Mouse (Mus musculus) forebrain, embryonic 15.5 days (tissue): ENCODE data around the gene Dlk2. TPM values are rescaled to one million over a fixed set of nuclear protein-coding genes. Genes with fewer than 3 reads are reported as not detected.

Experiments
- ATAC-seq: fragments of 200-750 bp; cut with Nextera tagmentation; replicated peaks from 2 replicates; pipeline ENCODE4 v1.8.0; 2017; ENCODE audit warnings: mild to moderate bottlenecking, moderate TSS enrichment, moderate library complexity
- H3K27ac ChIP-seq: fragments of 300-500 bp; sonication (generic); replicated peaks from 2 replicates; pipeline ENCODE4 v1.5.1; 2015; ENCODE audit warnings: mild to moderate bottlenecking, inconsistent platforms
- H3K27me3 ChIP-seq: fragments of 300-500 bp; sonication (generic); 2 replicates; pipeline ENCODE4 v1.6.1; 2015; ENCODE audit warnings: inconsistent platforms
- H3K36me3 ChIP-seq: fragments of 300-500 bp; sonication (generic); 2 replicates; pipeline ENCODE4 v1.6.1; 2015; ENCODE audit warnings: mild to moderate bottlenecking, inconsistent platforms
- H3K4me1 ChIP-seq: fragments of 300-500 bp; sonication (generic); 2 replicates; pipeline ENCODE4 v1.6.1; 2015; ENCODE audit warnings: inconsistent platforms
- H3K4me2 ChIP-seq: fragments of 300-500 bp; sonication (generic); replicated peaks from 2 replicates; pipeline ENCODE4 v1.6.1; 2015; ENCODE audit warnings: mild to moderate bottlenecking, inconsistent platforms
- H3K4me3 ChIP-seq: fragments of 300-500 bp; sonication (generic); 2 replicates; pipeline ENCODE4 v1.5.1; 2015; ENCODE audit warnings: mild to moderate bottlenecking, inconsistent platforms
- H3K9ac ChIP-seq: fragments of 300-500 bp; sonication (generic); replicated peaks from 2 replicates; pipeline ENCODE4 v1.6.1; 2015; ENCODE audit warnings: mild to moderate bottlenecking, inconsistent platforms
- H3K9me3 ChIP-seq: fragments of 300-500 bp; sonication (generic); 2 replicates; pipeline ENCODE4 v1.6.1; 2016; ENCODE audit warnings: inconsistent platforms
- WGBS: fragments of 180-500 bp; shearing (Covaris S2); methylation state at CpG from one replicate; pipeline ENCODE4 v1.1.7; 2015; ENCODE audit warnings: mixed read lengths; 5-methylcytosine and 5-hydroxymethylcytosine counted together
- polyA plus RNA-seq: library from polyadenylated mRNA; unstranded; fragments of >200 nt; fragmentation: Nextera tagmentation; extraction: Ambion mirVana; gene quantifications from 2 replicates; pipeline ENCODE4 v1.2.1, GENCODE M21; 2015

Gene Dlk2
- polyA plus RNA-seq, 1 experiment from 2014 or later = 9.2 TPM

- Histone ChIP-seq H3K9me3 (no peaks in the 10 kb centered on the region), H3K36me3 (peaks cover 20% of the 10 kb centered on the region), H3K4me1 (no peaks in the 10 kb centered on the region), H3K4me2 (no peak overlapping the region), H3K27ac (no peak overlapping the region), H3K9ac (no peak overlapping the region), H3K4me3 (no peak overlapping the region), H3K27me3 (no peaks in the 10 kb centered on the region)
- WGBS = 90% methylated on average over 10 of the region's 10 CpGs
- no peak for ATAC-seq
These were observed 21.7 kb upstream of the Dlk2 start for GRCm38 (mm10) chr17:46275506-46275905.

GRCm38 (mm10) chr17:46277586-46277985 lies 19.6 kb upstream of the Dlk2 start:
- H3K9me3 ChIP-seq = no peaks in the 10 kb centered on the region
- H3K27me3 ChIP-seq = no peaks in the 10 kb centered on the region
- H3K4me1 ChIP-seq = peaks cover 19% of the 10 kb centered on the region
- WGBS = 86% methylated on average over 4 of the region's 4 CpGs
- no peak overlapping the region for H3K4me3 ChIP-seq
- no peak overlapping the region for H3K9ac ChIP-seq
- ATAC-seq = no peak
- no peak overlapping the region for H3K27ac ChIP-seq
- peaks cover 16% of the 10 kb centered on the region for H3K36me3 ChIP-seq
- H3K4me2 ChIP-seq = no peak overlapping the region

GRCm38 (mm10) chr17:46278011-46278765 lies 19.0 kb upstream of the Dlk2 start:
- WGBS = 92% methylated on average over 12 of the region's 12 CpGs
- Histone ChIP-seq H3K9me3 (no peaks in the 10 kb centered on the region), H3K4me3 (no peak overlapping the region), H3K4me2 (no peak overlapping the region), H3K27me3 (no peaks in the 10 kb centered on the region), H3K4me1 (peaks cover 22% of the 10 kb centered on the region), H3K36me3 (peaks cover 16% of the 10 kb centered on the region), H3K9ac (no peak overlapping the region), H3K27ac (no peak overlapping the region)
- ATAC-seq = no peak

- Histone ChIP-seq H3K27ac (peak within 1 kb of the TSS; percentile 75), H3K9me3 (no peaks in the 10 kb centered on the region), H3K36me3 (peaks cover 15% of the 10 kb centered on the region), H3K4me3 (peak within 1 kb of the TSS; percentile 67), H3K9ac (peak within 1 kb of the TSS; percentile 66), H3K4me2 (peak within 1 kb of the TSS; percentile 98), H3K4me1 (peaks cover 24% of the 10 kb centered on the region), H3K27me3 (no peaks in the 10 kb centered on the region)
- under 1% methylated on average over 37 of the region's 37 CpGs for WGBS
- ATAC-seq = peak; percentile 99
These were observed 14.6 kb upstream of the Dlk2 start, which contains the start of gene Tjap1 for GRCm38 (mm10) chr17:46282483-46283123. TSS of gene Tjap1 (minus strand) at chr17:46283026.

GRCm38 (mm10) chr17:46283140-46283539 lies 14.1 kb upstream of the Dlk2 start:
- peak overlapping the region; percentile 66 for H3K9ac ChIP-seq
- H3K4me1 ChIP-seq = peaks cover 24% of the 10 kb centered on the region
- peaks cover 12% of the 10 kb centered on the region; the same call in 1 of the 2 replicates for H3K36me3 ChIP-seq
- H3K27ac ChIP-seq = peak overlapping the region; percentile 75
- peak; percentile 75 for ATAC-seq
- H3K9me3 ChIP-seq = no peaks in the 10 kb centered on the region
- H3K4me3 ChIP-seq = peak overlapping the region; percentile 67
- no peaks in the 10 kb centered on the region for H3K27me3 ChIP-seq
- WGBS = 23% methylated on average over 9 of the region's 9 CpGs
- peak overlapping the region; percentile 98 for H3K4me2 ChIP-seq

- Histone ChIP-seq H3K4me1 (peaks cover 24% of the 10 kb centered on the region), H3K36me3 (peaks cover 9% of the 10 kb centered on the region; the same call in 1 of the 2 replicates), H3K27me3 (no peaks in the 10 kb centered on the region), H3K9ac (no peak overlapping the region), H3K4me2 (no peak overlapping the region), H3K27ac (no peak overlapping the region), H3K9me3 (no peaks in the 10 kb centered on the region), H3K4me3 (no peak overlapping the region)
- no peak for ATAC-seq
- 87% methylated on average over 8 of the region's 8 CpGs for WGBS
These were observed 13.3 kb upstream of the Dlk2 start for GRCm38 (mm10) chr17:46283911-46284310.

- H3K4me1 ChIP-seq = peaks cover 24% of the 10 kb centered on the region
- 0 out of 2 replicates have a peak, but pooled peaks cover 4% of the 10 kb centered on the region for H3K36me3 ChIP-seq
- ATAC-seq = no peak
- H3K27me3 ChIP-seq = no peaks in the 10 kb centered on the region
- no peak overlapping the region for H3K4me2 ChIP-seq
- H3K9me3 ChIP-seq = no peaks in the 10 kb centered on the region
- H3K27ac ChIP-seq = no peak overlapping the region
- 70% methylated on average over 7 of the region's 7 CpGs for WGBS
- H3K4me3 ChIP-seq = no peak overlapping the region
- no peak overlapping the region for H3K9ac ChIP-seq
These were observed 12.6 kb upstream of the Dlk2 start for GRCm38 (mm10) chr17:46284653-46285052.

- WGBS = 75% methylated on average over 6 of the region's 6 CpGs
- Histone ChIP-seq H3K9ac (no peak overlapping the region; the same call in 1 of the 2 replicates), H3K36me3 (no peaks in the 10 kb centered on the region), H3K4me2 (no peak overlapping the region), H3K27ac (no peak overlapping the region), H3K4me3 (no peak overlapping the region), H3K4me1 (peaks cover 24% of the 10 kb centered on the region), H3K27me3 (no peaks in the 10 kb centered on the region), H3K9me3 (no peaks in the 10 kb centered on the region)
- no peak for ATAC-seq
These were observed 11.8 kb upstream of the Dlk2 start for GRCm38 (mm10) chr17:46285407-46285806.

- Histone ChIP-seq H3K4me2 (no peak overlapping the region), H3K27ac (no peak overlapping the region), H3K4me1 (peaks cover 6% of the 10 kb centered on the region), H3K9me3 (no peaks in the 10 kb centered on the region), H3K4me3 (no peak overlapping the region), H3K9ac (no peak overlapping the region), H3K36me3 (no peaks in the 10 kb centered on the region), H3K27me3 (peaks cover 5% of the 10 kb centered on the region; the same call in 1 of the 2 replicates)
- ATAC-seq = no peak
- WGBS = 76% methylated on average over 11 of the region's 11 CpGs
These were observed 9.5 kb upstream of the Dlk2 start for GRCm38 (mm10) chr17:46287678-46288095.

- Histone ChIP-seq H3K9me3 (no peaks in the 10 kb centered on the region), H3K9ac (peak overlapping the region; percentile 63; the same call in 1 of the 2 replicates), H3K4me1 (peaks cover 18% of the 10 kb centered on the region), H3K4me3 (peak overlapping the region; percentile 57; the same call in 1 of the 2 replicates), H3K36me3 (no peaks in the 10 kb centered on the region), H3K27me3 (peaks cover 40% of the 10 kb centered on the region), H3K4me2 (peak overlapping the region; percentile 93; the same call in 1 of the 2 replicates), H3K27ac (peak overlapping the region; percentile 54; the same call in 1 of the 2 replicates)
- WGBS = 44% methylated on average over 6 of the region's 6 CpGs
- no peak for ATAC-seq
These were observed 620 bp upstream of the Dlk2 start for GRCm38 (mm10) chr17:46296601-46297000.

- Histone ChIP-seq H3K36me3 (no peaks in the 10 kb centered on the region), H3K27me3 (peaks cover 40% of the 10 kb centered on the region), H3K4me1 (peaks cover 18% of the 10 kb centered on the region), H3K4me3 (peak overlapping the region; percentile 57), H3K4me2 (peak overlapping the region; percentile 93), H3K9ac (peak overlapping the region; percentile 63), H3K9me3 (no peaks in the 10 kb centered on the region), H3K27ac (peak overlapping the region; percentile 54)
- ATAC-seq = peak; percentile 30
- 13% methylated on average over 6 of the region's 6 CpGs for WGBS
These were observed 225 bp upstream of the Dlk2 start for GRCm38 (mm10) chr17:46297028-46297363.

- peak; percentile 80 for ATAC-seq
- H3K9ac ChIP-seq = peak overlapping the region; percentile 63
- under 1% methylated on average over 44 of the region's 48 CpGs for WGBS
- peak overlapping the region; percentile 54 for H3K27ac ChIP-seq
- H3K4me3 ChIP-seq = peak overlapping the region; percentile 57
- peaks cover 32% of the 10 kb centered on the region for H3K27me3 ChIP-seq
- peaks cover 18% of the 10 kb centered on the region for H3K4me1 ChIP-seq
- no peaks in the 10 kb centered on the region for H3K9me3 ChIP-seq
- H3K36me3 ChIP-seq = peaks cover 4% of the 10 kb centered on the region; the same call in 1 of the 2 replicates
- peak overlapping the region; percentile 93 for H3K4me2 ChIP-seq
These were observed 1.1 kb downstream of the Dlk2 start for GRCm38 (mm10) chr17:46298220-46298913.
